Mouse (Mus musculus): ENCODE data around the gene Olfr1211. TPM values are rescaled to one million over a fixed set of nuclear protein-coding genes. Genes with fewer than 3 reads are reported as not detected.

The Olfr1211 gene
- not detected for total RNA-seq (2021)
- long read RNA-seq, experiment 1: 0 reads
- long read RNA-seq, experiment 2: 0 reads

DNA sequence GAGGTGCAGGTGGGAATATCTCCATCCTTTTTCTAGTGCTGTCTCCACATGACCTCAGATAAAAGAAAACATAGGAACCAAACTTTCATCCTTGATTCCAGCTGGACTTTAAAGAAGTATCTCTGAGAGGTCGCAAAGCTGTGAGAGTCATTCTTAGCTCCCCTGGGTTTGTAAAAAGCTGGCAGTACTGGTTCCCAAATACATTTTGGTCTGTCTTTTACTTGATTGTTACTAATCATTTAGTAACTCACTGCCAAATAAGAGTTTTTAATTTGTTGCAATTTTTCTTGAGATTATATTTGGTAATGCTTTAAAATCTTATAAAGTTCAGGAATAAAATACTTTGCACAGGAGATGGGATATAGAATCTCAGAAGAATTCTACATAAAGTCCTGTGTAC is at the start of gene Olfr1211:
TSS of gene Olfr1211 (minus strand) at position 101 of the 400 bp plus-strand sequence.
- DNase-seq (ENCODE audit: low spot score in 2 of 2): no peak

DNA sequence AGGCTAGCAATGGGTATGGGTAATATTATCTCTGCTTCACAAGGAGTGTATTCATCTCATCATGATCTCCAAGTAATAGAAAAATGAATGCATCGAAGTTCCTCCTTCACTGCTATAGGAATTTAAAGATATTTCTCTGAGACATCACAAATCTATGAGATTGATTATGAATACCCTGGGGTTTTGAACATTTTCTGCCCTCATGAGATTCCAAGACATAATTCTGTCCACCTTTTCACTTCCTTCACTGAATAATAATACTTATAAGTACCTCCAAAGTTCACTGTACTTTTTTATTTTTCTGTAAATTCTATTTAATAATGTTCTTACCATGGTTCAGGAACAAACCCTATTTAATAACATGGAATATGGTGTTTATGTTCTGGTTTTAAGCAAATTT is 42.3 kb upstream of the Olfr1211 start, which contains the start of gene Gm13762:
TSS of gene Gm13762 (minus strand) at position 101 of the 400 bp plus-strand sequence.
- DNase-seq (ENCODE audit: low spot score in 2 of 2): no peak

DNA sequence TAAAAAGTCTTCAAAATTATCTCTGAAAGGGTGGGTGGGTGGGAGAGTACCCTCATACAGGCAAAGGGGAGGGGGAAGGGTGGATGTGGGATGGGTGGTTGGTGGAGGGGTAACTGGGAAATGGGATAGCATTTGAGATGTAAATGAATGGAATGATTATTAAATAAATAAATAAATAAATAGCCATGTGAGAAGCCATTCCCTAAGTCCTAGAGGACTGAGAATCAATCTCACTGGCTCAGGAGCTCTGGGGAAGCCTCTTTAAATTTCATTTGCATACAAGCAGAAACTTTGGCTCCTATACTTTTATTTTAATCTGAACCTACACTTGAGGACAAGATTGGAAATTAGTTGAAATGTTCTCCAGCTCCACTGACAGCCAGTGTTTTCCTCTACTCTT is 15.8 kb upstream of the Olfr1211 start, which contains the start of gene Olfr1212:
TSS of gene Olfr1212 (plus strand) at position 301 of the 400 bp plus-strand sequence.
- no peak for DNase-seq (ENCODE audit: low spot score in 2 of 2)

DNA sequence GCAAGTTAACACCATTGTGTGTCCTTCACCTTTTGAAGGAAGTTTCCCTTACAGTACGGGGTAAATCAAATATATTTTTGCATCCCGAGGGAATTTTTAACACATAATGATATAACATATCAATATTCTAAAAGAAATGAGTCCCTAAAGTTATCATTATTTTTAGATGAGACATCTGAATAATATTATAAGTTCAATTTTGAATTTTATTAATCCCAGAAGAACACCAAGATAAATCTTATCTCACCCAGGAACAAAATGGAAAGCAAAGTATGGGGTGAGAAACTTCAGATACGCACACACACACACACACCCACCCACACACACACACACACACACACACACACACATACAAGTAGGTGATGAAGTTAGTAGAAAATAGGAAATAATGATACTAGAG is 22.9 kb downstream of the Olfr1211 start, which contains the start of gene Olfr1209:
TSS of gene Olfr1209 (minus strand) at position 101 of the 400 bp plus-strand sequence.
- DNase-seq (ENCODE audit: low spot score in 2 of 2): no peak

DNA sequence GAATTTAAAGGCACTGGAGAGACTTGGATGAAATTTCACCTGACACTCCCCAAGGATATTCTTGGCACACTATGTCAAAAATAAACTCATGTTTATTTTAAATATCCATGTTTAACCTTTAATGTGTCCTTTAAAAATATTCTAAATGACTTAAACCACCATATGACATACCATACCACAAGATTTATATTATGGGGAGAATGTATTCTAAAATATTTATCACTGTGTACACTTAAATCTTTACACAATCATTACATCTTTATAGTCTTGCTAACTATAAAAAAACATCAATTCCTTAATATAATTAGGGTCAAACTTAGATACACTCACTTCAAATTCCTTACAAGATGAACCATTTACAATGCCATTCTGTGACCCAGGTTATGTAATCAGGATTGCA is 35.7 kb downstream of the Olfr1211 start, which contains the start of gene Olfr1208:
TSS of gene Olfr1208 (minus strand) at position 101 of the 400 bp plus-strand sequence.
- no peak for DNase-seq (ENCODE audit: low spot score in 2 of 2)

Other genes with a start within 250 kb of the Olfr1211 start
- not detected for gene Olfr1195, start 248.9 kb downstream of the Olfr1211 start, total RNA-seq (2021)
- not detected for gene Olfr1196, start 233.5 kb downstream of the Olfr1211 start, total RNA-seq (2021)
- gene Olfr1197, start 205.7 kb downstream of the Olfr1211 start, total RNA-seq (2021): not detected
- not detected for gene Olfr1198, start 186.7 kb downstream of the Olfr1211 start, total RNA-seq (2021)
- gene Olfr1199, start 177.6 kb downstream of the Olfr1211 start, total RNA-seq (2021): not detected
- not detected for gene Olfr1200, start 167.6 kb downstream of the Olfr1211 start, total RNA-seq (2021)
- gene Olfr1201, start 145.1 kb downstream of the Olfr1211 start, total RNA-seq (2021): not detected
- gene Olfr1202, start 123.6 kb downstream of the Olfr1211 start, total RNA-seq (2021): not detected
- not detected for gene Olfr1205, start 108.4 kb downstream of the Olfr1211 start, total RNA-seq (2021)
- gene Olfr1204, start 88.8 kb downstream of the Olfr1211 start, total RNA-seq (2021): not detected
- not detected for gene Olfr1206, start 74.9 kb downstream of the Olfr1211 start, total RNA-seq (2021)
- gene Olfr1208, start 35.8 kb downstream of the Olfr1211 start, total RNA-seq (2021): not detected
- not detected for gene Olfr1209, start 23.0 kb downstream of the Olfr1211 start, total RNA-seq (2021)
- not detected for gene Olfr1212, start 15.9 kb upstream of the Olfr1211 start, total RNA-seq (2021)
- gene Gm13762, start 42.2 kb upstream of the Olfr1211 start, total RNA-seq (2021): not detected
- not detected for gene Olfr1214, start 54.5 kb upstream of the Olfr1211 start, total RNA-seq (2021)
- not detected for gene Olfr1215, start 68.9 kb upstream of the Olfr1211 start, total RNA-seq (2021)
- gene Olfr1216, start 80.2 kb upstream of the Olfr1211 start, total RNA-seq (2021): not detected
- gene Olfr1217, start 94.0 kb upstream of the Olfr1211 start, total RNA-seq (2021): not detected
- gene Olfr1218, start 123.1 kb upstream of the Olfr1211 start, total RNA-seq (2021): not detected
- gene Olfr1219, start 145.4 kb upstream of the Olfr1211 start, total RNA-seq (2021): not detected
- gene Olfr1220, start 168.7 kb upstream of the Olfr1211 start, total RNA-seq (2021): not detected
- not detected for gene Olfr1221, start 179.2 kb upstream of the Olfr1211 start, total RNA-seq (2021)
- gene Olfr1222, start 194.9 kb upstream of the Olfr1211 start, total RNA-seq (2021): not detected
- gene Olfr1223, start 213.4 kb upstream of the Olfr1211 start, total RNA-seq (2021): not detected
- not detected for gene Olfr1224-ps1, start 226.0 kb upstream of the Olfr1211 start, total RNA-seq (2021)
- not detected for gene Olfr1225, start 236.6 kb upstream of the Olfr1211 start, total RNA-seq (2021)

Measured in left cerebral cortex, adult 18-20 months (tissue).